Mouse (Mus musculus) kidney, adult 8-10 months (tissue): ENCODE measurements around the gene Klk1b27.
"Not testable (repeated sequence)": the region's sequence is repeated elsewhere in the genome, so short reads cannot be mapped to it uniquely, and the experiment has no call there.

Experiments
- DNase-seq, 2 experiments: peaks; one replicate each; pipeline ENCODE4 v3.0.0; 2022

The Klk1b27 gene

DNA sequence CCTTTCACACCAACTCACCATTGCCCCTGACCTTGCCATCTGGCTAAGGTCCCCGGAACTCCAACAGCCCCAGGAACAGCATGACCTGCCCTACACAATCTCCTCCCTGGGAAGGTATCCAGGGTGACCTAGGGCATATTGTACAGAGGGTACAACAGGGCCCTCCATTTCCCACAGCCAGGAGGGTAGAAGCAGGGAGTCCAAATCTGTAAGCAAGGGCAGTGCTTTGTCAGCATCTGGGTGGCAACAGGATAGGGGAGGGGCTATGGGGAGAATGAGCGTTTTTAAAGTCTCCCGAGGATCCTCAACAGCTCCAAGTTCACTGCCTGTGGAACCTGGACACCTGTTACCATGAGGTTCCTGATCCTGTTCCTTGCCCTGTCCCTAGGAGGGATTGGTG lies at the start of gene Klk1b27:
Gene Klk1b27 (plus strand): TSS at position 301 of the 400 bp plus-strand sequence.
- not testable (repeated sequence) for DNase-seq

DNA sequence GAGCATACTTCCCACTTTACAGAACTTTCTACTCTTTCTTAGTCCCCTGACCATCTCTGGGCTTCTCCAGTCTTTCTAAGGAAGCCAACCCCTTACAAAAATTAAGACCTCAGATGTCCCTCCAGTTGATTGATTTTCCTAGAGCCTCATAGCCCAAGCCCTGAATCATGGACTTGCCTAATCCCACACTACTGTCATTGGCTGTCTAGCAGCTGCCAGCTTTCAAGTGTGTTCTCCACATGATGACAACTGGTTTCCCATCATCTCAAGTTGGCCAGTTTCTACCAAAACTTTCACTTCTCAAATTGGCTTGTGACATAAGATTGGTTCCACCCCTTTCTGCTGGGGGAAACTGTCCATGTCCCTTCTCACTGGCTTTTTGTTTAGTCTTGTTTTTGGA lies 47.2 kb upstream of the Klk1b27 start:
- DNase-seq: no peak

DNA sequence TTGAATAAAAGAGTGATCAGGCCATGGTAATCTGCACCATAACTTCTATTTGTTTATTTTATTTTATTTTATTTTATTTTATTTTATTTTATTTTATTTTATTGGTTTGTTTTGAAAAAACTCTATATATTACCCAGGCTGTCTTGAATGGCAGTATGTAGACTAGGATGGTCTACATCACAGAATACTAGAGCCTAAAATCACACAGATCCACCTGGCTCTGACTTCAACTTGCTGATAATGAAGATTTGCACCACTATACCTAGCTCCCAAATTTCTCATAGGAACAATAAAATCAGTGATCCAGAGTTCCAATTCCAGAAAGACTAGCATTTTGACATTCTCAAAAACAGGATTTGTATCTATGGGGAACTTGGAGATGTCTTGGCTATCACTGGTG lies 40.2 kb upstream of the Klk1b27 start, which contains the start of gene Klk1b26:
Gene Klk1b26 (plus strand): TSS at position 301 of the 400 bp plus-strand sequence.
- DNase-seq: not testable (repeated sequence)

DNA sequence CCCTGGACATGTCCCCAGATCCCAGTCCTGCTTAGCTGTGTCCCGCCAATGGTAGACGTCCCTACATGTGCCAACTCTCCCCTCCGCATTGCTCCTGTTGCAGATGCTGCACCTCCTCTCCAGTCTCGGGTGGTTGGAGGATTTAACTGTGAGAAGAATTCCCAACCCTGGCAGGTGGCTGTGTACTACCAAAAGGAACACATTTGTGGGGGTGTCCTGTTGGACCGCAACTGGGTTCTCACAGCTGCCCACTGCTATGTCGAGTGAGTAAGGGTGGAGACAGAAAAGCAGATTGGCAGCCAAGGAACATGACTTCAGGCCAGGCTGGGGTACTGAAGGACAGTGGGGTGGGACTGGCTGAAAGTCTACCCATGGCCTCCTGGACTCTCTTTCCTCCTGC lies 37.4 kb upstream of the Klk1b27 start:
- DNase-seq: not testable (repeated sequence)

DNA sequence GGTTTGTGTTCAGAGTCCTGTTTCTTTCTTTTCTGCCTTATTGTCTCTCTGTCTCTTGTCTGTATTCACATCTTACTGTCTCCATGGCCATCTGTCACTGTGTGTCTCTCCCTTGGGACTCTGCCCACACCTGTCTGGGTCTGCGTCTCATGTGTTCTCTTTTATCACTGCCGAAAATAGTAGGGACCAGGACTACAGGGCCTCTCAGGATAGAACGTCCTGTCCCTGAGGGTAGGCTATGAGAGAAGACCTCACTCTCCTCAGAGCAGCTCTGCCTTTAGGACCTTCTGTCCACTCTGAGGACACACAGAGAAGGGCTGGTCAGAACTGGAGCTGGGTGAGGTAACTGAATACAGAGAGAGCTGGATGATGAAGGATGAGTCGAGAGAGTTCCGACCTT lies 37.0 kb upstream of the Klk1b27 start:
- DNase-seq: no peak

DNA sequence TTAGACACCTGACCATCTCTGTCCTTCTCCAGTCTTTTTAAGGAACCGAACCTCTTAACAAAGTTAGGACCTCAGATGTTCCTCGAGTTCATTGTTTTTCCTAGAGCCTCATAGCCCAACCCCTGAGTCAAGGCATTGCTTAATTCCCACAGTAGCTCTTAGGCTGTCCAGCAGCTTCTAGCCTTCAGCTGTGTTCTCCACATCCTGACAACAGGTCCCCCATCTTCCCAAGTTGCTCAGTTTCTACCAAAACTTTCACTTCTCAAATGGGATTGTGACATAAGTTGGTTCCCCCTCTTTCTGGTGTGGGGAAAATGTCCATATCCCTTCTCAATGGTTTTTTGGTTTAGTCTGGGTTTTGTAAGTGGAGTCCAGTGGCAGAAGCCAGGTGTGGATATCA lies 20.0 kb downstream of the Klk1b27 start:
- no peak for DNase-seq

DNA sequence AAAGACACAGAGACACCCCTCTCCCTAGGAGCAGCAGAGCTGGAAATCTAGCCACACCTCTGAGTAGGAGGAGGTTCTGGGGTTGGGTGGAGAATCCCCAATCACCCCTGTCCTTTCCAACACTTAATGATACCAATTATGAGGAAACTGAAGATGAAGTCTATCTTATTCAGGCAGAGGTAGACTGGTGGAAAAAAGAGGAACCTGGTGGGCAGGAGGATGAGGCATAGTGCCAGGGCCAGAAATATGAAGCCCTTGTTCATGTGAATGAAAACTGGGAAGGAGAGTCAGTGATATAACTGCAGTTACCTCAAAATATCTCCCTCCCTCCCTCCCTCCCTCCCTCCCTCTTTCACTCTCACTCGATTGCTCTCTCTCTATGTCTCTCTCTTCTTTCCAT lies 25.6 kb downstream of the Klk1b27 start:
- no peak for DNase-seq

DNA sequence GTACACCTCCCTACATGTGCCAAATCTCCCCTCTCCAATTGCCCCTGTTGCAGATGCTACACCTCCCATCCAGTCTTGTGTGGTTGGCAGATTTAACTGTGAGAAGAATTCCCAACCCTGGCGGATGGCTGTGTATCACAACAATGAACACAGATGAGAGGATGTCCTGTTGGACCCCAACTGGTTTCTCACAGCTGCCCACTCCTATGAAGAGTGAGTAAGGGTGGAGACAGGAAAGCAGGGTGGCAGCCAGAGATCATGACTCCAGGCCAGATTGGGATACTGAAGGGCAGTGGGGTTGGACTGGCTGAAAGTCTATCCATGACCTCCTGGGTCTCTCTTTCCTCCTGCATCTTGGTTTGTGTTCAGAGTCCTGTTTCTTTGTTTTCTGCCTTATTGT lies 44.0 kb downstream of the Klk1b27 start:
- DNase-seq: no peak

DNA sequence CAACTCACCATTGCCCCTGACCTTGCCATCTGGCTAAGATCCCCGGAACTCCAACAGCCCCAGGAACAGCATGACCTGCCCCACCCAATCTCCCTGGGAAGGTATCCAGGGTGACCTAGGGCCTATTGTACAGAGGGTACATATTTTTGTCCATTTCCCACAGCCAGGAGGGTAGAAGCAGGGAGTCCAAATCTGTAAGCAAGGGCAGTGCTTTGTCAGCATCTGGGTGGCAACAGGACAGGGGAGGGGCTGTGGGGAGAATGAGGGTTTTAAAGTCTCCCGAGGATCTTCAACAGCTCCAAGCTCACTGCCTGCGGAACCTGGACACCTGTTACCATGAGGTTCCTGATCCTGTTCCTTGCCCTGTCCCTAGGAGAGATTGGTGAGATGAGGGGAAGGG lies 49.9 kb downstream of the Klk1b27 start, which contains the start of gene Klk1b21:
Gene Klk1b21 (plus strand): TSS at position 301 of the 400 bp plus-strand sequence.
- not testable (repeated sequence) for DNase-seq
